14 mouse cellular contexts compared by ENCODE assay signal in genomic region chr5:22014459-22014858, GRCm38 (mm10).
"Had no signal": no experiment of that assay in that cellular context is flagged by ENCODE, and none has a peak within 500 bp of the region (broad histone marks: within the 10 kb centered on the region; RNA-seq: fewer than 3 reads in every experiment).

No protein-coding gene starts in this region.

- H3K9ac ChIP-seq: kidney, embryonic 15.5 days; liver, embryonic 13.5 days had no signal

- H3K27me3 ChIP-seq: kidney, embryonic 15.5 days; liver, embryonic 13.5 days had no signal

- DNase-seq: kidney, adult 11 months; kidney, adult 8-10 months; kidney, postnatal 10 days; kidney, postnatal 36 days; layer of hippocampus, postnatal 36 days; liver, embryonic 13.5 days; lung, adult 2 months; lung, postnatal 14 days; lung, postnatal 4 days; thymus, adult 18-20 months; thymus, postnatal 36 days had no signal

- H3K36me3 ChIP-seq: kidney, embryonic 15.5 days had no signal

- H3K4me3 ChIP-seq: kidney, embryonic 15.5 days; left cerebral cortex, adult 2 months; liver, embryonic 13.5 days had no signal

- H3K4me2 ChIP-seq: kidney, embryonic 15.5 days; liver, embryonic 13.5 days; midbrain, embryonic 11.5 days had no signal

- H3K9me3 ChIP-seq: kidney, embryonic 15.5 days; liver, embryonic 13.5 days had no signal

- H3K27ac ChIP-seq: kidney, embryonic 15.5 days; left cerebral cortex, adult 2 months; liver, embryonic 13.5 days had no signal

- H3K4me1 ChIP-seq: kidney, embryonic 15.5 days; liver, embryonic 13.5 days had no signal
